Mouse (Mus musculus): ENCODE measurements around the gene Ubxn10. TPM values are rescaled to one million over a fixed set of nuclear protein-coding genes. Genes with fewer than 3 reads are reported as not detected.

Gene Ubxn10
- polyA plus RNA-seq, 1 experiment from 2014 or later, result 4.5 TPM

GRCm38 (mm10) chr4:138709944-138710343 is 27.0 kb downstream of the Ubxn10 start:
- ATAC-seq, result peak; percentile 57; the same call in 1 of the 2 replicates
- WGBS, result 43% methylated on average over 7 of the region's 7 CpGs

GRCm38 (mm10) chr4:138709246-138709645 is 27.7 kb downstream of the Ubxn10 start:
- no peaks in the 10 kb centered on the region for H3K9me3 ChIP-seq (ENCODE audit: control insufficient read depth, low read length)
- no peak overlapping the region for H3K4me3 ChIP-seq (ENCODE audit: low read length)
- H3K4me1 ChIP-seq (ENCODE audit: control insufficient read depth, insufficient read depth, low read depth, low read length), result peaks cover 16% of the 10 kb centered on the region
- ATAC-seq, result no peak
- H3K9ac ChIP-seq (ENCODE audit: low read depth, low read length), result no peak overlapping the region
- H3K36me3 ChIP-seq (ENCODE audit: control insufficient read depth, insufficient read depth, low read length), result no peaks in the 10 kb centered on the region
- no peak overlapping the region for H3K4me2 ChIP-seq (ENCODE audit: low read length)
- WGBS, result 83% methylated on average over 11 of the region's 11 CpGs
- H3K27ac ChIP-seq (ENCODE audit: low read depth, low read length), result no peak overlapping the region
- H3K27me3 ChIP-seq (replicated peaks; ENCODE audit: control insufficient read depth, insufficient read depth, low read length), result no peaks in the 10 kb centered on the region

More at GRCm38 (mm10) chr4:138709944-138710343, 27.0 kb downstream of the Ubxn10 start:
- H3K27ac ChIP-seq (ENCODE audit: low read depth, low read length), result peak overlapping the region; percentile 74
- no peak overlapping the region for H3K9ac ChIP-seq (ENCODE audit: low read depth, low read length)
- H3K4me1 ChIP-seq (ENCODE audit: control insufficient read depth, insufficient read depth, low read depth, low read length), result peaks cover 16% of the 10 kb centered on the region
- H3K4me3 ChIP-seq (ENCODE audit: low read length), result no peak overlapping the region
- no peaks in the 10 kb centered on the region for H3K36me3 ChIP-seq (ENCODE audit: control insufficient read depth, insufficient read depth, low read length)
- H3K27me3 ChIP-seq (replicated peaks; ENCODE audit: control insufficient read depth, insufficient read depth, low read length), result no peaks in the 10 kb centered on the region
- H3K4me2 ChIP-seq (ENCODE audit: low read length), result no peak overlapping the region
- H3K9me3 ChIP-seq (ENCODE audit: control insufficient read depth, low read length), result no peaks in the 10 kb centered on the region

- H3K4me1 ChIP-seq (ENCODE audit: control insufficient read depth, insufficient read depth, low read depth, low read length), result peaks cover 16% of the 10 kb centered on the region
- WGBS, result 10% methylated on average over 7 of the region's 7 CpGs
- no peak overlapping the region for H3K9ac ChIP-seq (ENCODE audit: low read depth, low read length)
- H3K36me3 ChIP-seq (ENCODE audit: control insufficient read depth, insufficient read depth, low read length), result no peaks in the 10 kb centered on the region
- no peaks in the 10 kb centered on the region for H3K27me3 ChIP-seq (replicated peaks; ENCODE audit: control insufficient read depth, insufficient read depth, low read length)
- H3K9me3 ChIP-seq (ENCODE audit: control insufficient read depth, low read length), result no peaks in the 10 kb centered on the region
- ATAC-seq, result no peak
- H3K4me2 ChIP-seq (ENCODE audit: low read length), result no peak overlapping the region
- no peak overlapping the region for H3K27ac ChIP-seq (ENCODE audit: low read depth, low read length)
- H3K4me3 ChIP-seq (ENCODE audit: low read length), result no peak overlapping the region
These were observed 28.3 kb downstream of the Ubxn10 start for GRCm38 (mm10) chr4:138708636-138709035.

GRCm38 (mm10) chr4:138706620-138707019 is 30.3 kb downstream of the Ubxn10 start:
- Histone ChIP-seq H3K9me3 (ENCODE audit: control insufficient read depth, low read length) (no peaks in the 10 kb centered on the region), H3K27ac (ENCODE audit: low read depth, low read length) (no peak overlapping the region), H3K9ac (ENCODE audit: low read depth, low read length) (no peak overlapping the region), H3K4me3 (ENCODE audit: low read length) (no peak overlapping the region), H3K27me3 (replicated peaks; ENCODE audit: control insufficient read depth, insufficient read depth, low read length) (no peaks in the 10 kb centered on the region), H3K36me3 (ENCODE audit: control insufficient read depth, insufficient read depth, low read length) (no peaks in the 10 kb centered on the region), H3K4me1 (ENCODE audit: control insufficient read depth, insufficient read depth, low read depth, low read length) (peaks cover 16% of the 10 kb centered on the region), H3K4me2 (ENCODE audit: low read length) (no peak overlapping the region)
- WGBS, result 94% methylated on average over 8 of the region's 8 CpGs
- ATAC-seq, result no peak

- Histone ChIP-seq H3K27me3 (replicated peaks; ENCODE audit: control insufficient read depth, insufficient read depth, low read length) (no peaks in the 10 kb centered on the region), H3K27ac (ENCODE audit: low read depth, low read length) (no peak overlapping the region), H3K4me1 (ENCODE audit: control insufficient read depth, insufficient read depth, low read depth, low read length) (peaks cover 3% of the 10 kb centered on the region), H3K4me3 (ENCODE audit: low read length) (no peak overlapping the region), H3K9ac (ENCODE audit: low read depth, low read length) (no peak overlapping the region), H3K4me2 (ENCODE audit: low read length) (no peak overlapping the region), H3K9me3 (ENCODE audit: control insufficient read depth, low read length) (no peaks in the 10 kb centered on the region), H3K36me3 (ENCODE audit: control insufficient read depth, insufficient read depth, low read length) (no peaks in the 10 kb centered on the region)
- 91% methylated on average over 4 of the region's 4 CpGs for WGBS
- ATAC-seq, result no peak
These were observed 32.8 kb downstream of the Ubxn10 start for GRCm38 (mm10) chr4:138704169-138704568.

- 55% methylated on average over 7 of the region's 7 CpGs for WGBS
- H3K9ac ChIP-seq (ENCODE audit: low read depth, low read length), result no peak overlapping the region
These were observed 33.4 kb downstream of the Ubxn10 start for GRCm38 (mm10) chr4:138703591-138703990.

GRCm38 (mm10) chr4:138702528-138702927 is 34.4 kb downstream of the Ubxn10 start:
- no peaks in the 10 kb centered on the region for H3K27me3 ChIP-seq (replicated peaks; ENCODE audit: control insufficient read depth, insufficient read depth, low read length)
- H3K9me3 ChIP-seq (ENCODE audit: control insufficient read depth, low read length), result no peaks in the 10 kb centered on the region
- no peak overlapping the region for H3K9ac ChIP-seq (ENCODE audit: low read depth, low read length)
- H3K36me3 ChIP-seq (ENCODE audit: control insufficient read depth, insufficient read depth, low read length), result no peaks in the 10 kb centered on the region
- H3K27ac ChIP-seq (ENCODE audit: low read depth, low read length), result no peak overlapping the region
- no peak for ATAC-seq
- H3K4me2 ChIP-seq (ENCODE audit: low read length), result no peak overlapping the region
- no peaks in the 10 kb centered on the region for H3K4me1 ChIP-seq (ENCODE audit: control insufficient read depth, insufficient read depth, low read depth, low read length)
- WGBS, result 86% methylated on average over 8 of the region's 8 CpGs
- H3K4me3 ChIP-seq (ENCODE audit: low read length), result no peak overlapping the region

More at GRCm38 (mm10) chr4:138703591-138703990, 33.4 kb downstream of the Ubxn10 start:
- H3K27me3 ChIP-seq (replicated peaks; ENCODE audit: control insufficient read depth, insufficient read depth, low read length), result no peaks in the 10 kb centered on the region
- no peaks in the 10 kb centered on the region for H3K9me3 ChIP-seq (ENCODE audit: control insufficient read depth, low read length)
- no peaks in the 10 kb centered on the region for H3K4me1 ChIP-seq (ENCODE audit: control insufficient read depth, insufficient read depth, low read depth, low read length)
- H3K4me3 ChIP-seq (ENCODE audit: low read length), result no peak overlapping the region
- no peak overlapping the region for H3K4me2 ChIP-seq (ENCODE audit: low read length)
- H3K27ac ChIP-seq (ENCODE audit: low read depth, low read length), result no peak overlapping the region
- ATAC-seq, result no peak
- H3K36me3 ChIP-seq (ENCODE audit: control insufficient read depth, insufficient read depth, low read length), result no peaks in the 10 kb centered on the region

- ATAC-seq, result no peak
- no peaks in the 10 kb centered on the region for H3K36me3 ChIP-seq (ENCODE audit: control insufficient read depth, insufficient read depth, low read length)
- no peaks in the 10 kb centered on the region for H3K27me3 ChIP-seq (replicated peaks; ENCODE audit: control insufficient read depth, insufficient read depth, low read length)
- no peak overlapping the region for H3K4me2 ChIP-seq (ENCODE audit: low read length)
- no peak overlapping the region for H3K27ac ChIP-seq (ENCODE audit: low read depth, low read length)
- H3K4me1 ChIP-seq (ENCODE audit: control insufficient read depth, insufficient read depth, low read depth, low read length), result no peaks in the 10 kb centered on the region
- WGBS, result 80% methylated on average over 2 of the region's 2 CpGs
- H3K9me3 ChIP-seq (ENCODE audit: control insufficient read depth, low read length), result no peaks in the 10 kb centered on the region
- H3K9ac ChIP-seq (ENCODE audit: low read depth, low read length), result no peak overlapping the region
- no peak overlapping the region for H3K4me3 ChIP-seq (ENCODE audit: low read length)
These were observed 34.9 kb downstream of the Ubxn10 start for GRCm38 (mm10) chr4:138702031-138702430.

GRCm38 (mm10) chr4:138701111-138701510 is 35.9 kb downstream of the Ubxn10 start:
- Histone ChIP-seq H3K4me3 (ENCODE audit: low read length) (no peak overlapping the region), H3K27me3 (replicated peaks; ENCODE audit: control insufficient read depth, insufficient read depth, low read length) (no peaks in the 10 kb centered on the region), H3K9ac (ENCODE audit: low read depth, low read length) (no peak overlapping the region), H3K27ac (ENCODE audit: low read depth, low read length) (no peak overlapping the region), H3K4me1 (ENCODE audit: control insufficient read depth, insufficient read depth, low read depth, low read length) (no peaks in the 10 kb centered on the region; the same call in 1 of the 2 replicates), H3K4me2 (ENCODE audit: low read length) (no peak overlapping the region), H3K36me3 (ENCODE audit: control insufficient read depth, insufficient read depth, low read length) (no peaks in the 10 kb centered on the region), H3K9me3 (ENCODE audit: control insufficient read depth, low read length) (no peaks in the 10 kb centered on the region)
- WGBS, result 73% methylated on average over 8 of the region's 8 CpGs
- no peak for ATAC-seq
